Mouse (Mus musculus): ENCODE data around the gene Rab40c. TPM values are rescaled to one million over a fixed set of nuclear protein-coding genes. Genes with fewer than 3 reads are reported as not detected.

Rab40c gene
- polyA plus RNA-seq, 2 experiments: 3.4 to 6.4 TPM

DNA sequence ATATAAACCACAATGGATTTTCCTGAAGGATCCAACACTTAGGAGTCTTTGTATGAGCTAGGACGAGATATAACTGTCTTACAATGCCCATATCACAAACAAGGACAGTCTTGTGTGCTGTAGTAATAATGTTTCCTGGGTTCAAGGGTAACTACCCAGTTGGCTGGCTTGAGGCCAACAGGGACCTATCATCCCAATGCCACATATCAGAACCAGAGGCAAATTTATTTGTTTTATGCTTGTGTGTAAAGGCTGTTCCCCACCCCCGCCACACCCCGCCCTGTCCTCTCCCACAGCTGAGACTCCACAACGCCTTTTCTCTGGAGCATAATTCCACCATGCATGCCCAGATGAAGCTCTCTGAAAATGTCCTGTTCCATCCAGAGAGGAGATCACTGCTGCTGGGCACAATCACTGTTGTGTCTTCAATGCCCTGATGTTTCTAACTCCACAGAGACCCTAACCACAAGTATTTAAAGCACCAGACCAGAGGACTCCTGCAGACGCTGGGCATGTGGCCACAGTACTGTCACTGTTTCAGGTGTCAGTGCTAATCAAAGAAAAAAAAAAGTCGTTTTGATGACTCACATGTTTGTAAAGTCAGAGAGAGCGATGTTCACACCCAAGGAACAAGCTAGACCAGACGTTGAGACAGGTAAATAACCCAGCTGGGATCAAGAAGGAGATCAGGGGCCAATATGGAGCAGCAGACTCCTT lies 2.4 kb downstream of the Rab40c start:
- Histone ChIP-seq H3K4me2 (ENCODE audit: low read depth) (no peak overlapping the region), H3K9ac (replicated peaks) (no peak overlapping the region), H3K9me3 (ENCODE audit: control insufficient read depth, low read length) (no peaks in the 10 kb centered on the region), H3K27ac (no peak overlapping the region), H3K4me3 (ENCODE audit: insufficient read depth in 1 of 2, low read depth in 2 of 2, low read length in 2 of 2) (no peak overlapping the region), H3K27me3 (ENCODE audit: control insufficient read depth, insufficient read depth, low read length) (no peaks in the 10 kb centered on the region), H3K4me1 (replicated peaks; ENCODE audit: control insufficient read depth in 2 of 2, insufficient read depth in 2 of 2, low read length in 1 of 2) (peaks cover 11 to 28% of the 10 kb centered on the region in 2 experiments), H3K36me3 (replicated peaks; ENCODE audit: control insufficient read depth, insufficient read depth, low read depth) (no peaks in the 10 kb centered on the region)
- DNase-seq (ENCODE audit: low read depth in 3 of 3, low spot score in 3 of 3) (no peak), ATAC-seq (ENCODE audit: insufficient read depth) (no peak)
- 61% methylated on average over 8 of the region's 8 CpGs for WGBS (ENCODE audit: insufficient replicate concordance)
- TF ChIP-seq CTCF (IDR thresholded peaks at IDR 0.05; ENCODE audit: low read depth): no peak
- no peak for TF ChIP-seq EP300 (IDR thresholded peaks at IDR 0.05; ENCODE audit: low read depth)

DNA sequence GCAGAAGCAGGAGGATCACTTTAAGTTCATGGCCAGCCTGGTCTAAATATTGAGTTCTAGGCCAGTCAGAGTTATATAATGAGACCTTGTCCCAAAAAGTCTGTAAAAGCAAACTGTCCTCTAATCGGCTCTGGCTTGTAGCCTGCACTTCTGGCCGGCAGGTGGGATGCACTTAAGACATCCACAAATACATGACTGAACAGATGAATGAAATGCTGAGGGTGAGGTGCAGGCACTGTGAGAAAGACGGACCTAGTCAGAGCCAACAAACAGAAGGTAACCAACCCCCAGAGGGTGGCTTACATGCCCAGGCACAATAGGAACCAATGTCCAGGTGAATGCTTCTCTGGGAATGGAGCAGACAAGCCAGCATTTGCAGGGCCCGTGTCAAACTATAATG lies 5.2 kb downstream of the Rab40c start:
- Histone ChIP-seq H3K9ac (replicated peaks) (no peak overlapping the region), H3K36me3 (replicated peaks; ENCODE audit: control insufficient read depth, insufficient read depth, low read depth) (no peaks in the 10 kb centered on the region), H3K27ac (no peak overlapping the region), H3K4me2 (ENCODE audit: low read depth) (no peak overlapping the region), H3K9me3 (ENCODE audit: control insufficient read depth, low read length) (no peaks in the 10 kb centered on the region), H3K27me3 (ENCODE audit: control insufficient read depth, insufficient read depth, low read length) (no peaks in the 10 kb centered on the region), H3K4me1 (replicated peaks; ENCODE audit: control insufficient read depth in 2 of 2, insufficient read depth in 2 of 2, low read length in 1 of 2) (peaks cover 6 to 21% of the 10 kb centered on the region in 2 experiments), H3K4me3 (ENCODE audit: insufficient read depth in 1 of 2, low read depth in 2 of 2, low read length in 2 of 2) (no peak overlapping the region)
- WGBS (ENCODE audit: insufficient replicate concordance): 43% methylated on average over 4 of the region's 4 CpGs
- ATAC-seq (ENCODE audit: insufficient read depth) (no peak), DNase-seq (ENCODE audit: low read depth in 3 of 3, low spot score in 3 of 3) (no peak)
- TF ChIP-seq EP300 (IDR thresholded peaks at IDR 0.05; ENCODE audit: low read depth): no peak
- no peak for TF ChIP-seq CTCF (IDR thresholded peaks at IDR 0.05; ENCODE audit: low read depth)

DNA sequence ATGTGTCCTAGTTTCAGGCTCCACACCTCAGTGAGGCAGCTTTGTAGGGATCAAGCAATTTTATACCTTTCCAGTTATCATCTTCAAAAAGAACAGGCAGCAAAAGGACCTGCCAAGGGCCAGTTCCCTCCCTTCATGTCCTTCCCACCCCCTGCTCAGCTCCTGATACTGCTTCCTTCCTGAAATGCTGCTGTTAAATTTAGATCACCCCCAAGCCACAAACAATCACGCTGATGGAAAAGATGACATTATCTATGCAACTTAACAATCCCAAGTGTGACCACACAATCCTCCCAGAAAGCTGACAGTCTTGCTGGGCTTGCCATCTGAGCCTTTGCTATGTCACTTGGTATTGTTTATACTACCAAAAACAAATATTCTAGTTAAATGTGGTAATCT lies 5.7 kb downstream of the Rab40c start:
- H3K4me1 ChIP-seq (replicated peaks; ENCODE audit: control insufficient read depth in 2 of 2, insufficient read depth in 2 of 2, low read length in 1 of 2): peaks cover 6 to 21% of the 10 kb centered on the region in 2 experiments
- no peak overlapping the region for H3K4me2 ChIP-seq (ENCODE audit: low read depth)
- DNase-seq (ENCODE audit: low read depth in 3 of 3, low spot score in 3 of 3) (no peak), ATAC-seq (ENCODE audit: insufficient read depth) (no peak)
- no peak overlapping the region for H3K27ac ChIP-seq
- H3K4me3 ChIP-seq (ENCODE audit: insufficient read depth in 1 of 2, low read depth in 2 of 2, low read length in 2 of 2): no peak overlapping the region
- H3K27me3 ChIP-seq (ENCODE audit: control insufficient read depth, insufficient read depth, low read length): no peaks in the 10 kb centered on the region
- H3K36me3 ChIP-seq (replicated peaks; ENCODE audit: control insufficient read depth, insufficient read depth, low read depth): no peaks in the 10 kb centered on the region
- H3K9me3 ChIP-seq (ENCODE audit: control insufficient read depth, low read length): no peaks in the 10 kb centered on the region
- H3K9ac ChIP-seq (replicated peaks): no peak overlapping the region
- WGBS (ENCODE audit: insufficient replicate concordance): 7% methylated on average over 1 of the region's 1 CpGs
- TF ChIP-seq EP300 (IDR thresholded peaks at IDR 0.05; ENCODE audit: low read depth) (no peak), CTCF (IDR thresholded peaks at IDR 0.05; ENCODE audit: low read depth) (no peak)

DNA sequence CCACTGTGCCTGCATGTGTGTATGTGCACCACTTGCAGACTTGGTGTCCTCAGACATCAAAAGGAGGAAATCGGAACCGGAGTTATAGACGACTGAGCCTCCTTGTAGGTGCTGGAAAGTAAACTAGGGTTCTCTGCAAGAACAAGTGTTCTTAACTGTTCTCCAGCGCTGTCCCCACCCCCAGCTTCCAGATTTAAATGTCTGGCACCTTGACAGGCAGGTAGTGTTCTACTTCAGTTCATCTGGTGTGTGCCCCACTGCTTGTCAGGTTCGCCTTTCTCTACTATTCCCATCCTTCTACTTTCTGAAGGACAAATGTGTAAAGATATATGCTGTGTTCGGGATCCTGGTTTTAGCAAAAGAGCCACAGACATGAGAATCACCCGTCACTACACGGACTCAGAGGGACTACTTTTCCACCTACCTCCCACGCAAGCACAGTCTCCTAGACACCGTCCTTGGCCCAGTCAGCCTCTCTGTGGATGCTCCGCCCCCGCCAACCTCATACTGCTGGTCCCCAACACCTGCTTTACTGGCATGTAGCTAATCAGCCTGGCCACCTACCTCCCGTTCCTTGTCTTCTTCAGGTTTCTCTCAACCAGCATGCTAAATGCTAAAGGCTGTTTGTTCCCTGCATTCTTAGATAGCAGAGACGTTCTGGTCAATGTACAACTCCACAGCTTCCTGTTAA lies 6.2 kb downstream of the Rab40c start:
- TF ChIP-seq EP300 (IDR thresholded peaks at IDR 0.05; ENCODE audit: low read depth) (no peak), CTCF (IDR thresholded peaks at IDR 0.05; ENCODE audit: low read depth) (no peak)
- Histone ChIP-seq H3K9me3 (ENCODE audit: control insufficient read depth, low read length) (no peaks in the 10 kb centered on the region), H3K27ac (no peak overlapping the region), H3K27me3 (ENCODE audit: control insufficient read depth, insufficient read depth, low read length) (no peaks in the 10 kb centered on the region), H3K9ac (replicated peaks) (no peak overlapping the region), H3K4me2 (ENCODE audit: low read depth) (no peak overlapping the region), H3K36me3 (replicated peaks; ENCODE audit: control insufficient read depth, insufficient read depth, low read depth) (no peaks in the 10 kb centered on the region), H3K4me1 (replicated peaks; ENCODE audit: control insufficient read depth in 2 of 2, insufficient read depth in 2 of 2, low read length in 1 of 2) (peaks cover under 1 to 16% of the 10 kb centered on the region in 2 experiments; a peak in 3 of 4 replicates), H3K4me3 (ENCODE audit: insufficient read depth in 1 of 2, low read depth in 2 of 2, low read length in 2 of 2) (no peak overlapping the region)
- WGBS (ENCODE audit: insufficient replicate concordance): 50% methylated on average over 14 of the region's 14 CpGs
- DNase-seq (ENCODE audit: low read depth in 3 of 3, low spot score in 3 of 3) (no peak), ATAC-seq (ENCODE audit: insufficient read depth) (no peak)

DNA sequence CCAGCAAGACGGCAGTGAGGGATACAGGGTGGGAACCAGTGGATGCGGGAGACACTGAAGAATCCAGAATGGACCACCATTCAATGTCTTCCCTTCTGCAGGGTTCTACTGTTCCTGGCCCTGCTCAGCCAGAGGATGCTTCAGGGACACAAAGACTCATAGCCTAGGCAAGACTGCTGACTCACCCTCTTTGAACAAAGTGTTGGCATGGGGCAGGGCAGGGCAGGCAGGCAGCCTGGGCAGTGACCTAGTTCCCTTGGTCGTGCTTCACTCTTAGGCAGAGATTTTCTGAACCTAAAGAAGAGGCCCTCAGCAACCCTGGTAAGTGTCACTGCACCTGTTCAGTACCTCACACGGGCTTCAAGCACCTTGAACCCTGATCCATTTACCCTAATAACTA lies 7.7 kb downstream of the Rab40c start:
- Histone ChIP-seq H3K9ac (replicated peaks) (no peak overlapping the region), H3K36me3 (replicated peaks; ENCODE audit: control insufficient read depth, insufficient read depth, low read depth) (no peaks in the 10 kb centered on the region), H3K4me1 (replicated peaks; ENCODE audit: control insufficient read depth in 2 of 2, insufficient read depth in 2 of 2, low read length in 1 of 2) (peaks cover 0 to 15% of the 10 kb centered on the region in 2 experiments; a peak in 1 of 4 replicates), H3K27ac (no peak overlapping the region), H3K9me3 (ENCODE audit: control insufficient read depth, low read length) (no peaks in the 10 kb centered on the region), H3K4me2 (ENCODE audit: low read depth) (no peak overlapping the region), H3K27me3 (ENCODE audit: control insufficient read depth, insufficient read depth, low read length) (no peaks in the 10 kb centered on the region), H3K4me3 (ENCODE audit: insufficient read depth in 1 of 2, low read depth in 2 of 2, low read length in 2 of 2) (no peak overlapping the region)
- WGBS (ENCODE audit: insufficient replicate concordance): 74% methylated on average over 4 of the region's 4 CpGs
- TF ChIP-seq EP300 (IDR thresholded peaks at IDR 0.05; ENCODE audit: low read depth) (no peak), CTCF (IDR thresholded peaks at IDR 0.05; ENCODE audit: low read depth) (no peak)
- DNase-seq (ENCODE audit: low read depth in 3 of 3, low spot score in 3 of 3): no peak
- ATAC-seq (ENCODE audit: insufficient read depth): no peak
